Mouse (Mus musculus): ENCODE measurements around the gene Pard3b. TPM values are rescaled to one million over a fixed set of nuclear protein-coding genes. Genes with fewer than 3 reads are reported as not detected.

Gene Pard3b
- polyA plus RNA-seq, 1 experiment from 2014 or later: 11.4 TPM

- Histone ChIP-seq H3K4me1 (ENCODE audit: control insufficient read depth, insufficient read depth, low read length) (no peaks in the 10 kb centered on the region; the same call in 1 of the 2 replicates), H3K4me3 (ENCODE audit: low read length) (no peak overlapping the region), H3K9ac (ENCODE audit: low read length) (no peak overlapping the region), H3K36me3 (ENCODE audit: control insufficient read depth, insufficient read depth) (no peaks in the 10 kb centered on the region), H3K9me3 (replicated peaks; ENCODE audit: control insufficient read depth, low read length) (no peaks in the 10 kb centered on the region), H3K4me2 (ENCODE audit: low read depth, low read length) (no peak overlapping the region), H3K27me3 (ENCODE audit: control insufficient read depth, insufficient read depth, low read length) (no peaks in the 10 kb centered on the region), H3K27ac (ENCODE audit: low read length) (no peak overlapping the region)
- WGBS: 78% methylated on average over 6 of the region's 6 CpGs
- no peak for ATAC-seq (replicated peaks; ENCODE audit: extremely low read depth, insufficient read depth, low FRiP score)
Measured at GRCm38 (mm10) chr1:62428736-62429135, 790.1 kb downstream of the Pard3b start.

DNA sequence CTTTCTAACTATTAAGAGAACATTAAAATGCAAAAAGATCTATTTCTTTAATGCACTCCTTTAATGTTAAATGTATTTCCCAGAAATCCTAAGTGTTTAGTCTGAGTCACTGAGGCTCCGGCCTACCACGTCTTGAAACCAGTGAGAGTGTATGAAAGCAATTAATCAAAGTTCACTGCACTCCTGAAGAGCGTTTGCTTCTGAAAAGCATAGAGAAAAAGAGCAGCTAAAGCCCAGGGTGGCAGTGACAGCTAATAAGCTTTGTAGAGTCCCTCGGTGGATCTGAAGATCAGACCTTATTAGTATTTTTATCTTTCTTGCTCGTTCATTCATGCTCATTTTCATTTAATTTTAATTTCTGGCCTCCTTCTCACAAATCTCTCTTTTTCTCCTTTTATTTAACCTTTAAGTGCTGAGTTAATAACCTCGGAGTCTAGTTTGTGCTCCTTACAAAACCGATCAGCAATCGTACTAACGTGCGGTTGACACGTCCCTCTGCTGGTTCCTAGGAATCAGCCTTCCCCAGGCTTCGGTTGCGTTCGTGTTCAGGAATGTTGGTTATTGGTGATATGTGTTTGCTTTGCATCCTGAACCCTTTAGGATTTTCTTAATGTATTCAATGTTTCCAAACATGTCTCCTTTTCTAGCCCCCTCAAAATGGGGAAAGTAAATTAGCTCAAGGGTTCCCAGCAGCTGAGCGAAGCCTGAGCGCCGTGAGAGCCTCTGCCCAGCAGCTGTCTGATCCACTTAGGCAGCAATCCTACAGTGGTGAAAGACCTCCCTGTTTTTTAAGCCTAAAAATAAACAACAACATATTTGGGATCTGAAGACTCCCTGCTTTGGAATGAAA is 790.9 kb downstream of the Pard3b start:
- Histone ChIP-seq H3K27ac (ENCODE audit: low read length) (no peak overlapping the region), H3K27me3 (ENCODE audit: control insufficient read depth, insufficient read depth, low read length) (no peaks in the 10 kb centered on the region), H3K4me3 (ENCODE audit: low read length) (no peak overlapping the region), H3K4me2 (ENCODE audit: low read depth, low read length) (no peak overlapping the region), H3K9me3 (replicated peaks; ENCODE audit: control insufficient read depth, low read length) (no peaks in the 10 kb centered on the region), H3K9ac (ENCODE audit: low read length) (no peak overlapping the region), H3K4me1 (ENCODE audit: control insufficient read depth, insufficient read depth, low read length) (no peaks in the 10 kb centered on the region; the same call in 1 of the 2 replicates), H3K36me3 (ENCODE audit: control insufficient read depth, insufficient read depth) (no peaks in the 10 kb centered on the region)
- WGBS: 74% methylated on average over 17 of the region's 17 CpGs
- no peak for ATAC-seq (replicated peaks; ENCODE audit: extremely low read depth, insufficient read depth, low FRiP score)

GRCm38 (mm10) chr1:62431054-62431453 is 792.4 kb downstream of the Pard3b start:
- no peaks in the 10 kb centered on the region for H3K36me3 ChIP-seq (ENCODE audit: control insufficient read depth, insufficient read depth)

DNA sequence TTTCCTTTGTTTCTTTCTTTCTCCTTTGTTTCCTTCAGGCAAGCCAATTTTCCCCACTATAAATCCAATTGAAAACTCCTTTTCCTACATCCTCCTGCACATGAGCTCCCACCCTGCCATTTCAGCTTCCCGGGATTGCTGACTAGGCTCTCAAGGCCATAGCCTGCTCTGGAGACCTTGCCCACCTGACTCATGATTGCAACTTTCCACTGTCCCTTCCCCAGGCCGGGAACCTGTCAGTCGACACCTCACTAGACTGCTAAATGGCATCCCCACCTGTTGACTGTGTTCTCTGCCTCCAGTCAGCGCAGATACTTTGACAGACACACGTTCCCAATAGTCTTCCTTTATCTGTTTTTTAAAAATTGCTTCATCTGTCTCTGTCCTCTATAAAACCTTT is 795.3 kb downstream of the Pard3b start:
- Histone ChIP-seq H3K9ac (ENCODE audit: low read length) (no peak overlapping the region), H3K27ac (ENCODE audit: low read length) (no peak overlapping the region), H3K9me3 (replicated peaks; ENCODE audit: control insufficient read depth, low read length) (no peaks in the 10 kb centered on the region), H3K36me3 (ENCODE audit: control insufficient read depth, insufficient read depth) (no peaks in the 10 kb centered on the region), H3K4me1 (ENCODE audit: control insufficient read depth, insufficient read depth, low read length) (no peaks in the 10 kb centered on the region; the same call in 1 of the 2 replicates), H3K4me2 (ENCODE audit: low read depth, low read length) (no peak overlapping the region), H3K27me3 (ENCODE audit: control insufficient read depth, insufficient read depth, low read length) (no peaks in the 10 kb centered on the region), H3K4me3 (ENCODE audit: low read length) (no peak overlapping the region)
- no peak for ATAC-seq (replicated peaks; ENCODE audit: extremely low read depth, insufficient read depth, low FRiP score)
- WGBS: 51% methylated on average over 5 of the region's 5 CpGs

More at GRCm38 (mm10) chr1:62431054-62431453, 792.4 kb downstream of the Pard3b start:
- WGBS: 84% methylated on average over 6 of the region's 6 CpGs
- Histone ChIP-seq H3K9ac (ENCODE audit: low read length) (no peak overlapping the region), H3K4me2 (ENCODE audit: low read depth, low read length) (no peak overlapping the region), H3K4me3 (ENCODE audit: low read length) (no peak overlapping the region), H3K27me3 (ENCODE audit: control insufficient read depth, insufficient read depth, low read length) (no peaks in the 10 kb centered on the region), H3K27ac (ENCODE audit: low read length) (no peak overlapping the region), H3K4me1 (ENCODE audit: control insufficient read depth, insufficient read depth, low read length) (no peaks in the 10 kb centered on the region; the same call in 1 of the 2 replicates), H3K9me3 (replicated peaks; ENCODE audit: control insufficient read depth, low read length) (no peaks in the 10 kb centered on the region)
- ATAC-seq (replicated peaks; ENCODE audit: extremely low read depth, insufficient read depth, low FRiP score): no peak

GRCm38 (mm10) chr1:62435844-62436243 is 797.2 kb downstream of the Pard3b start:
- no peak overlapping the region for H3K27ac ChIP-seq (ENCODE audit: low read length)
- H3K9ac ChIP-seq (ENCODE audit: low read length): no peak overlapping the region
- no peaks in the 10 kb centered on the region for H3K27me3 ChIP-seq (ENCODE audit: control insufficient read depth, insufficient read depth, low read length)
- H3K4me1 ChIP-seq (ENCODE audit: control insufficient read depth, insufficient read depth, low read length): no peaks in the 10 kb centered on the region; the same call in 1 of the 2 replicates
- no peaks in the 10 kb centered on the region for H3K9me3 ChIP-seq (replicated peaks; ENCODE audit: control insufficient read depth, low read length)
- H3K4me3 ChIP-seq (ENCODE audit: low read length): no peak overlapping the region
- no peak overlapping the region for H3K4me2 ChIP-seq (ENCODE audit: low read depth, low read length)
- ATAC-seq (replicated peaks; ENCODE audit: extremely low read depth, insufficient read depth, low FRiP score): no peak
- H3K36me3 ChIP-seq (ENCODE audit: control insufficient read depth, insufficient read depth): no peaks in the 10 kb centered on the region
- WGBS: 68% methylated on average over 9 of the region's 9 CpGs

DNA sequence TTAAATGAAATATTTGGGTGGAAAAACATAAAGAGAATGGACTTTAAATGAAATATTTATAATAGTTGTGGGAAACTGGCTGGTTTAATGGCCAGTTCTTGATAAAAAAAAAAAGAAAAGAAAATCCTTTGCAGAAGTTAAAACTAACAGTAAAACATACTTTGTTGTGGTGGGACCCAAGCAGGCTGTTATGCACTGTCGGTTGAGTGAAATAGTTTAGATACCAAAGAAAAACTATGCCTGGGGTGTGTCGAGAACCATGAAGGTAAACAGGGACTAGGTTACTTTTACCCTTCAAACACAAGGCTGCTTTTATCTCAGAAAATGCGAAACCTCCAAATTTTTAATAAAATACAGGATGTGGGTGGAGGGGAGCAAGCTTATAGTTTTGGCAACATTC is 797.7 kb downstream of the Pard3b start:
- H3K9ac ChIP-seq (ENCODE audit: low read length): no peak overlapping the region
- no peak overlapping the region for H3K4me3 ChIP-seq (ENCODE audit: low read length)
- H3K9me3 ChIP-seq (replicated peaks; ENCODE audit: control insufficient read depth, low read length): no peaks in the 10 kb centered on the region
- no peaks in the 10 kb centered on the region; the same call in 1 of the 2 replicates for H3K4me1 ChIP-seq (ENCODE audit: control insufficient read depth, insufficient read depth, low read length)
- no peak for ATAC-seq (replicated peaks; ENCODE audit: extremely low read depth, insufficient read depth, low FRiP score)
- H3K36me3 ChIP-seq (ENCODE audit: control insufficient read depth, insufficient read depth): no peaks in the 10 kb centered on the region
- H3K4me2 ChIP-seq (ENCODE audit: low read depth, low read length): no peak overlapping the region
- no peaks in the 10 kb centered on the region for H3K27me3 ChIP-seq (ENCODE audit: control insufficient read depth, insufficient read depth, low read length)
- H3K27ac ChIP-seq (ENCODE audit: low read length): no peak overlapping the region
- 65% methylated on average over 3 of the region's 3 CpGs for WGBS

DNA sequence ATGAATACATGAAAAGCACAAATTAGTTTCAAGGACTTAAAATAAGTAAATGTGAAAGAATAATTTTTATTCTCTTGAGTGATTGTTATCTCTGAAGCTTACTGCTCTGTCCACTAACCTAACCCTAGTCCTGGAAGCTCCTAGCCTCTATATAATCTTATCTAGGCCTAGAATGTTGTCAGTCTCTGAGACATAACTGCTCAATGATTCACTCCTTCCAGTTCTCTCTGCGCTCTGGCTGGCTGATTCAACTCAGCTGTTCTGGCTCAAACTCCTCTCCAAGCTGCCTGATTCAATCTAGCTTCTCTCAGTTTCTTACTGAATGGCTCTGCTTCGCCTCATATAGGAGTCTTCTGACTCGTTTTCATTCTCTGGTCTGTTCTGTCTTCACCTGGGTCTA is 798.9 kb downstream of the Pard3b start:
- Histone ChIP-seq H3K9me3 (replicated peaks; ENCODE audit: control insufficient read depth, low read length) (no peaks in the 10 kb centered on the region), H3K27me3 (ENCODE audit: control insufficient read depth, insufficient read depth, low read length) (no peaks in the 10 kb centered on the region), H3K9ac (ENCODE audit: low read length) (no peak overlapping the region), H3K4me2 (ENCODE audit: low read depth, low read length) (no peak overlapping the region), H3K27ac (ENCODE audit: low read length) (no peak overlapping the region; the same call in 1 of the 2 replicates), H3K36me3 (ENCODE audit: control insufficient read depth, insufficient read depth) (no peaks in the 10 kb centered on the region), H3K4me1 (ENCODE audit: control insufficient read depth, insufficient read depth, low read length) (no peaks in the 10 kb centered on the region; the same call in 1 of the 2 replicates), H3K4me3 (ENCODE audit: low read length) (no peak overlapping the region)
- ATAC-seq (replicated peaks; ENCODE audit: extremely low read depth, insufficient read depth, low FRiP score): no peak
- 40% methylated on average over 3 of the region's 3 CpGs for WGBS

GRCm38 (mm10) chr1:62444406-62444805 is 805.8 kb downstream of the Pard3b start:
- H3K9me3 ChIP-seq (replicated peaks; ENCODE audit: control insufficient read depth, low read length): no peaks in the 10 kb centered on the region
- H3K9ac ChIP-seq (ENCODE audit: low read length): no peak overlapping the region
- no peaks in the 10 kb centered on the region for H3K36me3 ChIP-seq (ENCODE audit: control insufficient read depth, insufficient read depth)
- H3K27ac ChIP-seq (ENCODE audit: low read length): no peak overlapping the region
- WGBS: 88% methylated on average over 3 of the region's 3 CpGs
- no peak overlapping the region for H3K4me3 ChIP-seq (ENCODE audit: low read length)
- ATAC-seq (replicated peaks; ENCODE audit: extremely low read depth, insufficient read depth, low FRiP score): no peak
- H3K4me1 ChIP-seq (ENCODE audit: control insufficient read depth, insufficient read depth, low read length): no peaks in the 10 kb centered on the region
- no peaks in the 10 kb centered on the region for H3K27me3 ChIP-seq (ENCODE audit: control insufficient read depth, insufficient read depth, low read length)
- H3K4me2 ChIP-seq (ENCODE audit: low read depth, low read length): no peak overlapping the region

DNA sequence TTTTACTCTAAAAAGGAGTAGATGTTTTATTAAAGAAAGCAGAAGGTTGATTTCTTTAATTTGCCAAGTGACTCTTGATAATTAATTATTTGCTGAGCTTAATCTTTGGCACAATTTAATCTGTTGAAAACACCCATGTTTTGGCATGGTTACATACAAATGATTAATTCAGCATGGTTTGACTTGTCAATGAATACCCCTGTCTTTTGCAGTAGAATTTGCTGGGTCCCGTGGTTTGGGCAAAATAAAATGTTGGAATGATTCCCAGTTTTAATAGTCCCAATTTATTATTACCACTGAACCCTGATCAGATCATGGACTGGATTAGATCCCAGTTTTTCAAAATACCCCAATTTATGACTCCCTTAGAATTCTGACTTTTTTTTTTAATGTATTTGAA is 808.2 kb downstream of the Pard3b start:
- no peaks in the 10 kb centered on the region for H3K36me3 ChIP-seq (ENCODE audit: control insufficient read depth, insufficient read depth)
- no peaks in the 10 kb centered on the region for H3K27me3 ChIP-seq (ENCODE audit: control insufficient read depth, insufficient read depth, low read length)
- H3K4me2 ChIP-seq (ENCODE audit: low read depth, low read length): no peak overlapping the region
- no peaks in the 10 kb centered on the region for H3K9me3 ChIP-seq (replicated peaks; ENCODE audit: control insufficient read depth, low read length)
- H3K4me1 ChIP-seq (ENCODE audit: control insufficient read depth, insufficient read depth, low read length): no peaks in the 10 kb centered on the region
- no peak for ATAC-seq (replicated peaks; ENCODE audit: extremely low read depth, insufficient read depth, low FRiP score)
- no peak overlapping the region for H3K4me3 ChIP-seq (ENCODE audit: low read length)
- 76% methylated on average over 1 of the region's 1 CpGs for WGBS
- no peak overlapping the region for H3K27ac ChIP-seq (ENCODE audit: low read length)
- H3K9ac ChIP-seq (ENCODE audit: low read length): no peak overlapping the region

Measured in heart, embryonic 16.5 days (tissue).